Mouse (Mus musculus): Measurements from ENCODE around the gene Mien1.

Gene Mien1

GRCm38 (mm10) chr11:98459860-98460259 is 21.1 kb upstream of the Mien1 start:
- no peak for DNase-seq (ENCODE audit: low spot score)

DNA sequence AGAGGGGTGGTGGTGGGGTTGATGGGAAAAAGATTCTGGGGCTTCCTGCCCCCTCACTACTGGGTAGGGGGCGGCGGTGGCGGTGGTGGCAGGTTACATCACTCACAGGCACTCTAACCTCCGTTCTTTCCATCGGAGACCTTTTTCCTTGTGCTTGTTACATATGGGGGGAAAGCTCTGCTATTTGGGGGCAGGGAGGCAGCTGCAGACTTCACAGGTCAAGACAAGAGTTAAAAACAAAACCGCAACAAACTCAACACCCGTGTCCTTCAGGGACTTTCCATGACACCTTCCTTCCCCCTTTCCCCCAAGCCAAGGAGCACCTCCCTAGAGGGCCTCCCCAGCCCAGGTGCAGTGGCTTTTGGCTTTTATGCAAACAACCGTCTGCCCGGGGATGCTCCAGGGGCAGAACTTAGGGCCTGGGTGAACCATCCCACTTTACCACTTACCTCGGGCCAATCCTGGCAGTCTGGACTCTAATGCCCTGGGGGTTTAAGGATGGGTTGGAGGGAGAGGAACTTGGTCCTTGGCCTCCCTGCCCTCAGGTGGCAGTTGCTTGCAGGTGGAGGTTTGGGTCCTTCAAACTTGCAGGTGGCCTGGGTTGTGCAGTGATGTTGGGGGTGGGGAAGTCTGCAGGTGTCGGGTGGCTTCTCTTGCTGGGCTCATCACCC is 20.4 kb upstream of the Mien1 start:
- no peak for DNase-seq (ENCODE audit: low spot score)

- no peak for DNase-seq (ENCODE audit: low spot score)
Observed at GRCm38 (mm10) chr11:98458121-98458990, 19.6 kb upstream of the Mien1 start.

- peak; percentile 94 for DNase-seq (ENCODE audit: low spot score)
Observed at GRCm38 (mm10) chr11:98457367-98458120, 18.8 kb upstream of the Mien1 start.

DNA sequence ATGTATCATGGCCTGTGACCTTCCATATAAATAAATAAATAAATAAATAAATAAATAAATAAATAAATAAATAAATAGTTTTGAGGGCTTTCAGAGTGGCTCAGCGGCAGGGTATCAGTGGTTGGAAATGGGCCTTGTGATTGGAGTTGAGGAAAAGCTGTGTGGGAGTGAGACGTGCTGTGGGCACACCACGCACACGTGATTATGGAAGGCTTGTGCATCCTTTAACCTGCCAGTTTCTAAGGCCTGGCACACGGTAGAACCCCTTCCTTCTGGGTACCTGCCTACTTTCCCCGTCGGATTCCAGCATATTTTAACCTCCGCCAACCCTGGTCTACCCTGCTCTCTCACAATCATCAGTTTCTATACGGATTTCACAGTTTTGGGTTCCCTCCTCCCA is 18.2 kb upstream of the Mien1 start:
- DNase-seq (ENCODE audit: low spot score): no peak

DNA sequence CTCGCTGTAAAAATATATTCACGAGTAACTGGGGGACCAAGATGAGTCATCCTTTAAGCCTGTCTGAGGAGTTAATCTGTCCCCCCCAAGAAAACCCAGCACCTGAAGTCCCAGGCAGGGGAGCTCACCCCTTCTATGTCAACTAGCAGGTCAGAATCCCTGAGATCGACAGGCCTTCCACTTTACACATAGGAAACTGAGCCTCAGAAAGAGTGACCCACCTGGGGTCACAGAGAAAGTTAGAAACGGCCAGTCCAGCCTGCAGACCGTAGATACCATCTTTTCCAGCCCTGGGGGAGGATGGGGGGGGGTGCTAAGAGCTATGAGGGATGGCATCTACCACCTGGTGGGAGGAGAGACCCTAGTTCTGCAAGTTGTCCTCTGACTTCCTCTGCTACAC is 17.8 kb upstream of the Mien1 start:
- DNase-seq (ENCODE audit: low spot score): no peak

- no peak for DNase-seq (ENCODE audit: low spot score)
Observed at GRCm38 (mm10) chr11:98455484-98455883, 16.7 kb upstream of the Mien1 start.

- no peak for DNase-seq (ENCODE audit: low spot score)
Observed at GRCm38 (mm10) chr11:98449921-98450771, 11.4 kb upstream of the Mien1 start.

GRCm38 (mm10) chr11:98449419-98449818 is 10.6 kb upstream of the Mien1 start:
- DNase-seq (ENCODE audit: low spot score): no peak

DNA sequence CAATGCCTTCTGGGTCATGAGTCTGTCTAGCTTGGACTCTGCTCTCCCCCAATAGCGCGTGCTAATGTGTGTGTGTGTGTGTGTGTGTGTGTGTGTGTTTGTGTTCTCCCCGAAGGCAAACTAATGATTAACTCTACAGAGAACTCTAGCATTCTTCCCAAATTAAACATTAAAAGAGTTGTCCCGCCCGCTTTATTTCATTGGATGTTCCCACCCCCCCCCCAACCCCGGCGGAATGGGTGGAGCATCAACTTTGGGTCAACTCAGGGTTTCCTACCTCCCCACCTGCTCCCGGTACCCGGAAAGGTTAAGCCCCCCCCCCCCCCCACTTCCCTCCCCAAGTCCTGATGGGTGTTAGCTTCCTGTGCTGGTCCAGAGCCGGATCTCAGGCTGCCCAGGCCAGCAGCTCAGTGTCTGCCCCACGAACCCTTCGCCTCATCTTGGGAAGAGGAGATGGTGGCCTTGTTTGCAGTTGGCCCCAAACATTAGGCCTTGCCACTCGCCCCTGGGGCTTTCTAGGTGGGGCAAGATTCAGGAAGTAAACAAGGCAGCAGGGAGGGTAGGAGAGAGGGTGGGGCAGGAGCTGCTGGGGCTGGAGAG is 9.5 kb upstream of the Mien1 start:
- DNase-seq (ENCODE audit: low spot score): peak; percentile 55

- DNase-seq (ENCODE audit: low spot score): no peak
Observed at GRCm38 (mm10) chr11:98447475-98447834, 8.7 kb upstream of the Mien1 start.

DNA sequence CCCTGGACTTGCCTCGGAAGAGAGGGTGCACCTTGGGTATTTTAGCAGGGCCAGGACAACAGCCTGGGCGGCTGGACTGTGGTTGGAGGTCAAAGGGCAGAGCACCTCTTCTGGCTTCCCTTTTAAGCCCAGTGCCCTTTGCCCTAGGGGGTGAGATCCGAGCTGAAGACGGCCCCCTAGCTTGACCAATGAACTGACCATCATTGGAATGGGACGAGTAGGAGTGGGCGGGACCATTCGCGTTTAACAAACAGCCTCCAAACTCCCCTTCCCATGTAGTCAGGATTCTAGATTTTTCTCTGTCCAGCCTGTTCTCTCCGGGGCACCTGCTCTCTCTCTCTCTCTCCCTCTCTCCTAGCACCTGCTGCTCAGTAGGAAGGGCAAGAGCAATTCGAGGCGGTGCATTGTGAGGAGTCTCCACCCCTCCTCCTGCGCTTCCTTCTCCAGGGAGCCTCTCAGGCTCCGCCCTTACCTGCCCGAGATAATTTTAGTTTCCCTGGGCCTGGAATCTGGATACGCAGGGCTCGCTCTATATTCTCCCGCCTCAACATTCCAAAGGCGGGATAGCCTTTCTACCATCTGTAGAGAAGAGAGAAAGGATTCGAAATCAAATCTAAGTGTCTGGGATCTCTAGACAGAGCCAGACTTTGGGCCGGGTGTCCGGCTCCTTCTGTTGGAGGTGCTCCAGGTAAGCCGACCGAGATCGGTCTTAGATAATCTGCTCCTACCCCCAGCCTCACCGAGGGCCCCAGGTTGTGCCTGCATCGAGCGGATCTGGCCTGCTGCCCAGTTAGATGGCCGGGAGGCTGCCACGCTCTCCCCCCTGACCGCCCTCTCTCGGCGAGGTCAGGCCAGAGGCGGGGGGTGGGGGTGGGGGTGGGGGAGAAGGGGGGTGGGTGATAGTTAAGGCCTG is 8.0 kb upstream of the Mien1 start:
- peak; percentile 74 for DNase-seq (ENCODE audit: low spot score)

- DNase-seq (ENCODE audit: low spot score): no peak
Observed at GRCm38 (mm10) chr11:98446213-98446561, 7.4 kb upstream of the Mien1 start, which contains the start of gene Grb7. TSS of gene Grb7 (plus strand) at chr11:98446394.

GRCm38 (mm10) chr11:98445679-98446078 is 6.9 kb upstream of the Mien1 start:
- DNase-seq (ENCODE audit: low spot score): peak; percentile 68

DNA sequence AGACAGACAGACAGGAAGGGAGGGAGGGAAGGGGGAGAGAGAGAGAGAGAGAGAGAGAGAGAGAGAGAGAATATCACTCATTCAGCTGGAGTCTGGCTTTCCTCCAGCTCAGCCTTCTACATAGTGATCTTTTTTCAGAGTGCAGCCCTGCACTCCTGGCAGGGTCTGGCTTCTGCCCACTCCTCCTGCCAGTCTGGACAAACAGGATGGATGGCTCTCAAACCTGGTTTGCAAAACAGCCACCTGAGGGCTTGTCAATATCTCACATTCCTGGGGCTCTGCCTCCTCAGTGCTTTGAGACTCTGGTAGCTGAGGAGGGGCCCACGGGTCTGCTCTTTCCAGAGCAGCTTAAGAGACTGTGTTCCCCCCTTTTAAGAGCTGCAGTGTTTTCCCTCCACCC is 6.4 kb upstream of the Mien1 start:
- DNase-seq (ENCODE audit: low spot score): peak; percentile 75

GRCm38 (mm10) chr11:98443688-98444087 is 4.9 kb upstream of the Mien1 start:
- DNase-seq (ENCODE audit: low spot score): no peak

DNA sequence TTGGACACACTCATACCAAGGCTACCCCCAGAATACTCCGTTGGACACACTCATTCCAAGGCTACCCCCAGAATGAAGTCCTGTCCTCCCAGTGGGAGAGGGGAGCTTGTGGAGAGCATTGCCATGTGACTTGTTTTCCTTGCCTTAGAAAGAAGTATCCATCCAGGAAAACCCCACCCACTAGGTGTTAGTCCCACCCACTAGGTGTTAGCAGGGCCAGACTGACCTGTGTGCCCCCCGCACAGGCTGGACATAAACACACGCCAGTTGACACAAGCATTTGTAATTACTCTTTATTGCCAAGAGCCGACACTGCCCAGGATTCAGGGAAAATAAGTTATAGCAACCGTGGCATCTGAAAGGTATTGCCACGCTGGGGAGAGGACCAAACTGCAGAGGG is 1.4 kb downstream of the Mien1 start:
- no peak for DNase-seq (ENCODE audit: low spot score)

GRCm38 (mm10) chr11:98435723-98436122 is 3.1 kb downstream of the Mien1 start:
- no peak for DNase-seq (ENCODE audit: low spot score)

DNA sequence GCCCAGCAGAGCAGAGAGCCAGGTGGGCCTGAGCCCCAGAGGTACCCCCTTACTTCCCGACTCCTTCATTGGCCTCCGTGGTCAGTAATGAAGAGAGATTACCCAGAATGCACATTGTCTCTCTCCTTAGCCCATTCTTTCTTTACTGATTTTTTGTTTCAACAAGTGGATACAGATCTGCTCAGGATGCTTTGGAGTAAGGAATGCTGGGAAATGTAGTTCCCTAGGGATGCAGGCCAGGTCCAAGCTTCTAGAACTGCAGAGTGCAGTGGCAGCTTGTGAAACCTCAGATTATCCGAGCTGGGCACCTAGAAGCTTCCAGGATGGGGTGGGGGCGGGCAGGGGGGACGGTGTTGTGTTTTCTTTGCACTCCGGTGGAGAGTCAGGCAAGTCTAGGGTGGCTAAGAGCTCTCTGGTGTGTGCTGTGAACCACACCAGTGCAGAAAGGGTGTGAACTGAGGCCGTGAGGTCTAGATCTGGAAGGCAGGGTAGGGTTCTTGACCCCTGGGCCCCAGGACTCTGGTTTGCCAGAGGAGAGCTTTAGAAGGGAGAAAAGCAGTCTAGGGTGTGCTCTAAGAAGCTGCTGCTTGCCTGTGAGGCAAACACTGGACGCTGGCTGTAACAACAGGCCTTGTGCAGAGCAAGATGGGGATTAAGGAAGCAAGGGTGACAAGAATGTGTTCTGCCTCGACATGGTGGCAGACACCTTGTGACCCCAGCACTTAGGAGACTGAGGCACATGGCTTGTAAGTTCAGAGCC is 6.9 kb downstream of the Mien1 start:
- DNase-seq (ENCODE audit: low spot score): no peak

DNA sequence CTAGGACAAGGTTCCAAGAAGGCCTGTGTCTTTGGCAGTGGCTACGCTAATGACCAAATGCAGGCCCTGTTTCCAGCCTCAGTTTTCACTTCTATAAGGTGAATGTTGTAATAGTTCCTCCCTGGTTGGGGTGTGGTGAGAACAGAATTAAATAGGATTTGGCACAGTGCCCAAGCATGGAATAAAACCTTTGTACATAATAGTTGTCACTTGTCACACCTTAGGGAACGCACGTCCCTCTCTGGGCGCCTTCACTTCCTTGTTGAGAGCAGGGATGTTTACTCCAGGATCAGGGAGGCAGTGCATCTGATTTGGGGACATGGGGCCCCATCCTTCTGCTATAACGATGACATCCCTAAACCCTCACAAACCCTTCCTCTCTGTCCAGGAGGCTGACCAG is 10.4 kb downstream of the Mien1 start:
- DNase-seq (ENCODE audit: low spot score): no peak
